Mouse (Mus musculus) heart, postnatal 25 days (tissue): ENCODE measurements at regions not wholly inside any gene's neighbourhood (a gene's known extent, or its start where the extent isn't known, plus 50 kb on each side); places are given as distances from the start of the nearest gene placed in this dataset.

Experiments
- DNase-seq: peaks from one replicate; pipeline ENCODE4 v3.0.0; 2022; ENCODE audit warnings: low spot score
- intact Hi-C: fragments of 180-260 bp; cut with DNase I; formaldehyde crosslinking; loops from one replicate; pipeline ENCODE4 v1.15.1; 2025

- intact Hi-C loops: no loop called here
- DNase-seq: no peak
These were observed 60.6 kb downstream of the Serpinb6d start for GRCm38 (mm10) chr13:33721851-33722250.

- intact Hi-C loops: no loop called here
- DNase-seq: peak; percentile 9
These were observed 80.7 kb downstream of the Serpinb6e start for GRCm38 (mm10) chr13:33762293-33763125.

- intact Hi-C loops: no loop called here
- no peak for DNase-seq
These were observed 79.8 kb downstream of the Serpinb6e start for GRCm38 (mm10) chr13:33763295-33763916.
